25 mouse cellular contexts compared by ENCODE assay signal in genomic region chr3:55794768-55795167, GRCm38 (mm10). TPM values are rescaled to one million over a fixed set of nuclear protein-coding genes. Genes with fewer than 3 reads are reported as not detected.
A peak's percentile ranks its signal among the peaks of the same experiment; 100 is the strongest.
DNase-seq lines count a peak whose midpoint lies in the region; ATAC-seq and TF ChIP-seq lines count a peak whose summit lies in the region.
"Had no signal": no experiment of that assay in that cellular context is flagged by ENCODE, and none has a peak within 500 bp of the region (broad histone marks: within the 10 kb centered on the region; RNA-seq: fewer than 3 reads in every experiment).

No protein-coding gene starts in this region.

- peaks cover 16% of the 10 kb centered on the region for H3K4me1 ChIP-seq in hindbrain, embryonic 13.5 days (replicated peaks)
- H3K4me1 ChIP-seq in hindbrain, embryonic 10.5 days (replicated peaks), result no peaks in the 10 kb centered on the region
- H3K4me1 ChIP-seq in hindbrain, postnatal 0 days (ENCODE audit: insufficient read depth, low read length), result peaks cover 9% of the 10 kb centered on the region
- no peaks in the 10 kb centered on the region for H3K4me1 ChIP-seq in hindbrain, embryonic 11.5 days (replicated peaks; ENCODE audit: control insufficient read depth, insufficient read depth, low read length)
- H3K4me1 ChIP-seq: embryonic facial prominence, embryonic 15.5 days; kidney, embryonic 15.5 days had no signal

- no peak for ATAC-seq in hindbrain, embryonic 13.5 days (ENCODE audit: low FRiP score)
- no peak for ATAC-seq in hindbrain, postnatal 0 days
- ATAC-seq in hindbrain, embryonic 11.5 days (ENCODE audit: low FRiP score), result no peak
- ATAC-seq: forebrain, embryonic 14.5 days; forebrain, postnatal 0 days; intestine, postnatal 0 days had no signal

- 58% methylated on average over 2 of the region's 2 CpGs for whole genome bisulfite sequencing in hindbrain, embryonic 13.5 days
- 87% methylated on average over 2 of the region's 2 CpGs for WGBS in hindbrain, embryonic 10.5 days
- 48% methylated on average over 2 of the region's 2 CpGs for WGBS in hindbrain, postnatal 0 days
- WGBS in hindbrain, embryonic 11.5 days, result 68% methylated on average over 2 of the region's 2 CpGs

- no peak overlapping the region for H3K4me2 ChIP-seq in hindbrain, embryonic 13.5 days
- no peak overlapping the region for H3K4me2 ChIP-seq in hindbrain, postnatal 0 days (ENCODE audit: low read depth, low read length)
- H3K4me2 ChIP-seq in hindbrain, embryonic 11.5 days (replicated peaks; ENCODE audit: low read depth, low read length), result no peak overlapping the region
- H3K4me2 ChIP-seq: embryonic facial prominence, embryonic 12.5 days; embryonic facial prominence, embryonic 15.5 days; kidney, embryonic 15.5 days had no signal

- no peaks in the 10 kb centered on the region for H3K27me3 ChIP-seq in hindbrain, embryonic 13.5 days
- H3K27me3 ChIP-seq in hindbrain, embryonic 10.5 days (ENCODE audit: insufficient read depth, poor library complexity, severe bottlenecking), result peaks cover 5% of the 10 kb centered on the region; the same call in 1 of the 2 replicates
- H3K27me3 ChIP-seq in hindbrain, postnatal 0 days (ENCODE audit: insufficient read depth, low read length), result no peaks in the 10 kb centered on the region
- no peaks in the 10 kb centered on the region for H3K27me3 ChIP-seq in hindbrain, embryonic 11.5 days (ENCODE audit: control insufficient read depth, insufficient read depth, low read length)
- H3K27me3 ChIP-seq: embryonic facial prominence, embryonic 12.5 days; embryonic facial prominence, embryonic 15.5 days; kidney, embryonic 15.5 days; Patski had no signal

- H3K9ac ChIP-seq in hindbrain, embryonic 13.5 days, result no peak overlapping the region
- no peak overlapping the region for H3K9ac ChIP-seq in hindbrain, postnatal 0 days (replicated peaks; ENCODE audit: low read length)
- H3K9ac ChIP-seq in hindbrain, embryonic 11.5 days (ENCODE audit: low read depth, low read length), result no peak overlapping the region
- H3K9ac ChIP-seq: embryonic facial prominence, embryonic 12.5 days; embryonic facial prominence, embryonic 15.5 days; forebrain, postnatal 0 days; heart, embryonic 13.5 days; kidney, embryonic 15.5 days had no signal

- peak; percentile 51 to 53 for DNase-seq in cerebellum, postnatal 10 days
- DNase-seq in cerebellum, adult 18-20 months, result no peak
- DNase-seq in hindbrain, embryonic 10.5 days (ENCODE audit: low spot score), result no peak
- DNase-seq in hindbrain, postnatal 0 days (ENCODE audit: low spot score), result no peak
- DNase-seq in hindbrain, embryonic 11.5 days (ENCODE audit: low spot score), result no peak
- DNase-seq: adrenal gland, adult 2 months; adrenal gland, postnatal 14 days; cerebellum, adult 11 months; cerebellum, adult 8-10 months; forebrain, postnatal 0 days; gastrocnemius, adult 2 months; gastrocnemius, postnatal 14 days; heart, adult 11 months; heart, postnatal 10 days; heart, postnatal 36 days; kidney, adult 8-10 months had no signal

- no peaks in the 10 kb centered on the region for H3K9me3 ChIP-seq in hindbrain, embryonic 13.5 days
- no peaks in the 10 kb centered on the region for H3K9me3 ChIP-seq in hindbrain, embryonic 10.5 days
- H3K9me3 ChIP-seq in hindbrain, postnatal 0 days (ENCODE audit: low read length), result no peaks in the 10 kb centered on the region
- no peaks in the 10 kb centered on the region for H3K9me3 ChIP-seq in hindbrain, embryonic 11.5 days (ENCODE audit: control insufficient read depth, low read length)
- H3K9me3 ChIP-seq: embryonic facial prominence, embryonic 12.5 days; embryonic facial prominence, embryonic 15.5 days; heart, embryonic 10.5 days; heart, embryonic 13.5 days; kidney, embryonic 15.5 days had no signal

- no peak overlapping the region for H3K4me3 ChIP-seq in hindbrain, embryonic 13.5 days
- H3K4me3 ChIP-seq in hindbrain, embryonic 10.5 days, result no peak overlapping the region
- no peak overlapping the region for H3K4me3 ChIP-seq in hindbrain, postnatal 0 days (ENCODE audit: low read length)
- no peak overlapping the region for H3K4me3 ChIP-seq in hindbrain, embryonic 11.5 days (ENCODE audit: low read depth, low read length)
- H3K4me3 ChIP-seq: embryonic facial prominence, embryonic 12.5 days; embryonic facial prominence, embryonic 15.5 days; gastrocnemius, adult 2 months; heart, embryonic 10.5 days; heart, embryonic 13.5 days; kidney, embryonic 15.5 days had no signal

- H3K36me3 ChIP-seq in hindbrain, embryonic 13.5 days, result no peaks in the 10 kb centered on the region; the same call in 1 of the 2 replicates
- no peaks in the 10 kb centered on the region for H3K36me3 ChIP-seq in hindbrain, embryonic 10.5 days
- no peaks in the 10 kb centered on the region for H3K36me3 ChIP-seq in hindbrain, postnatal 0 days (ENCODE audit: insufficient read depth, low read length)
- no peaks in the 10 kb centered on the region for H3K36me3 ChIP-seq in hindbrain, embryonic 11.5 days (ENCODE audit: control insufficient read depth, insufficient read depth, low read length)
- H3K36me3 ChIP-seq: embryonic facial prominence, embryonic 12.5 days; embryonic facial prominence, embryonic 15.5 days; heart, embryonic 10.5 days; heart, embryonic 13.5 days; kidney, embryonic 15.5 days had no signal

- 0 out of 2 replicates have a peak overlapping the region, but pooled peaks have one; percentile 3 for H3K27ac ChIP-seq in hindbrain, embryonic 13.5 days
- no peak overlapping the region for H3K27ac ChIP-seq in hindbrain, embryonic 10.5 days
- 0 out of 2 replicates have a peak overlapping the region, but pooled peaks have one; percentile 81 for H3K27ac ChIP-seq in hindbrain, postnatal 0 days
- H3K27ac ChIP-seq in hindbrain, embryonic 11.5 days (ENCODE audit: low read depth, low read length), result no peak overlapping the region
- H3K27ac ChIP-seq: embryonic facial prominence, embryonic 12.5 days; embryonic facial prominence, embryonic 15.5 days; heart, embryonic 10.5 days; kidney, embryonic 15.5 days had no signal

- TF ChIP-seq CTCF in hindbrain, postnatal 0 days (IDR thresholded peaks at IDR 0.05; ENCODE audit: low read depth), result no peak

RNA-seq across cellular contexts. Expression of gene Mab21l1, which starts 12.5 kb away (rescaled TPM):
- polyA plus RNA-seq in hindbrain, embryonic 13.5 days (2015; fragmentation: Nextera tagmentation; extraction: Ambion mirVana), result 167 and 174 TPM in 2 replicates
- 26.8 and 57.6 TPM in 2 replicates for polyA plus RNA-seq in hindbrain, embryonic 10.5 days (2016; fragmentation: Nextera tagmentation; extraction: Ambion mirVana)
- 132 and 137 TPM in 2 replicates for total RNA-seq in hindbrain, postnatal 0 days (2014; rRNA removed)
- 175 and 179 TPM in 2 replicates for polyA plus RNA-seq in hindbrain, postnatal 0 days (2015; fragmentation: Nextera tagmentation; extraction: Ambion mirVana)
- polyA plus RNA-seq in hindbrain, embryonic 11.5 days (2014; fragmentation: Nextera tagmentation; extraction: Ambion mirVana), result 68.1 and 68.5 TPM in 2 replicates

Comparison
In these comparisons a context has a peak if more than half of its experiments do, and no peak if none do; other contexts are left out.
1. DNase-seq: peak in cerebellum, postnatal 10 days (2 of 2); none in cerebellum, adult 18-20 months (0 of 2), hindbrain, embryonic 10.5 days (single experiment), hindbrain, postnatal 0 days (single experiment) and hindbrain, embryonic 11.5 days (single experiment).
2. H3K27ac ChIP-seq: peak in hindbrain, embryonic 13.5 days (single experiment) and hindbrain, postnatal 0 days (single experiment); none in hindbrain, embryonic 10.5 days (single experiment) and hindbrain, embryonic 11.5 days (single experiment).